Mouse (Mus musculus) CH12.LX (cell line): Measurements from ENCODE around the gene Edil3. TPM values are rescaled to one million over a fixed set of nuclear protein-coding genes. Genes with fewer than 3 reads are reported as not detected.

ENCODE experiments used
- DNase-seq: peaks from one replicate; pipeline ENCODE4 v3.0.0-alpha.2; 2013; ENCODE audit errors: extremely low read depth
- H3K27ac ChIP-seq: 2 replicates; pipeline ENCODE4 v1.5.1; 2012; ENCODE audit warnings: low read depth, mild to moderate bottlenecking, control low read depth, moderate library complexity; ENCODE audit not compliant: insufficient read depth
- H3K27me3 ChIP-seq: replicated peaks from 2 replicates; pipeline ENCODE3; 2012; ENCODE audit warnings: inconsistent platforms
- H3K36me3 ChIP-seq, 2 experiments: replicated peaks in 1 of 2; 2 replicates each; pipeline versions ENCODE3 to v1.6.1; 2012; ENCODE audit warnings: inconsistent platforms in 1 of 2, low read length in 1 of 2, mild to moderate bottlenecking in 1 of 2, mixed read lengths in 1 of 2, moderate library complexity in 1 of 2; ENCODE audit not compliant: control insufficient read depth in 1 of 2, insufficient read depth in 1 of 2
- H3K4me1 ChIP-seq, 2 experiments: 2 replicates each; pipeline ENCODE4 v1.6.1; 2012; ENCODE audit warnings: inconsistent platforms in 1 of 2, moderate library complexity in 1 of 2; ENCODE audit not compliant: insufficient read depth in 2 of 2, control insufficient read depth in 1 of 2
- H3K4me2 ChIP-seq: 2 replicates; pipeline ENCODE4 v1.6.1; 2012; ENCODE audit warnings: low read depth, mild to moderate bottlenecking, control low read depth; ENCODE audit not compliant: poor library complexity, insufficient read depth, severe bottlenecking
- H3K4me3 ChIP-seq, 3 experiments: fragments of 150-350 bp in 1 of 3; sonication (generic) in 1 of 3; replicated peaks in 1 of 3; 2 replicates each; pipeline versions ENCODE3 to v1.5.1; 2011 to 2012; ENCODE audit warnings: low read depth in 2 of 3, low read length in 2 of 3, mild to moderate bottlenecking in 2 of 3, moderate library complexity in 2 of 3, control low read depth in 1 of 3, improper control_type of control experiment in 1 of 3, inconsistent platforms in 1 of 3, mixed read lengths in 1 of 3; ENCODE audit not compliant: poor library complexity in 1 of 3
- H3K79me2 ChIP-seq: replicated peaks from 2 replicates; pipeline ENCODE4 v1.6.1; 2012; ENCODE audit warnings: mild to moderate bottlenecking, moderate library complexity; ENCODE audit not compliant: control insufficient read depth, poor library complexity, insufficient read depth, severe bottlenecking; ENCODE audit errors: extremely low read depth
- H3K9ac ChIP-seq: 2 replicates; pipeline ENCODE4 v1.6.1; 2012; ENCODE audit warnings: low read depth, mild to moderate bottlenecking, control low read depth, moderate library complexity; ENCODE audit not compliant: insufficient read depth
- H3K9me3 ChIP-seq: replicated peaks from 2 replicates; pipeline ENCODE3; 2012; ENCODE audit warnings: low read length, inconsistent platforms, mixed read lengths
- CHD1 ChIP-seq: IDR thresholded peaks from 2 replicates; pipeline ENCODE4 v1.6.1; 2012; ENCODE audit warnings: low read depth, low read length, improper control_type of control experiment, inconsistent platforms
- MAZ ChIP-seq: IDR thresholded peaks from 2 replicates; pipeline ENCODE4 v1.6.1; 2012; ENCODE audit warnings: low read depth, mild to moderate bottlenecking, inconsistent platforms, low read length, improper control_type of control experiment, moderate library complexity
- MXI1 ChIP-seq: IDR thresholded peaks from 2 replicates; pipeline ENCODE4 v1.6.1; 2011; ENCODE audit warnings: mild to moderate bottlenecking, low read depth, low read length, improper control_type of control experiment
- MYC ChIP-seq: IDR thresholded peaks from 2 replicates; pipeline ENCODE4 v1.6.1; 2011; ENCODE audit warnings: low read depth, mild to moderate bottlenecking, improper control_type of control experiment, low read length
- NELFE ChIP-seq: IDR thresholded peaks from 2 replicates; pipeline ENCODE4 v1.6.1; 2011; ENCODE audit warnings: low read depth, low read length, improper control_type of control experiment
- NRF1 ChIP-seq: IDR thresholded peaks from 2 replicates; pipeline ENCODE4 v1.6.1; 2014; ENCODE audit warnings: low read depth, mild to moderate bottlenecking, inconsistent platforms, low read length, improper control_type of control experiment, moderate library complexity
- SIN3A ChIP-seq: IDR thresholded peaks from 2 replicates; pipeline ENCODE4 v1.6.1; 2012; ENCODE audit warnings: low read length, improper control_type of control experiment, inconsistent platforms
- TCF12 ChIP-seq: IDR thresholded peaks from 2 replicates; pipeline ENCODE4 v1.6.1; 2014; ENCODE audit warnings: low read depth, mild to moderate bottlenecking, inconsistent platforms, low read length, improper control_type of control experiment
- UBTF ChIP-seq: IDR thresholded peaks from 2 replicates; pipeline ENCODE4 v1.6.1; 2012; ENCODE audit warnings: low read depth, mild to moderate bottlenecking, inconsistent platforms, low read length, improper control_type of control experiment, moderate library complexity
- USF1 ChIP-seq: IDR thresholded peaks from 2 replicates; pipeline ENCODE4 v1.6.1; 2014; ENCODE audit warnings: low read depth, mild to moderate bottlenecking, inconsistent platforms, low read length, improper control_type of control experiment
- USF2 ChIP-seq: conservative IDR thresholded peaks from 2 replicates; pipeline ENCODE4 v1.6.1; 2011; ENCODE audit warnings: low read depth, low read length, improper control_type of control experiment
- ZNF384 ChIP-seq: IDR thresholded peaks from 2 replicates; pipeline ENCODE4 v1.6.1; 2012; ENCODE audit warnings: low read depth, low read length, improper control_type of control experiment, inconsistent platforms
- dilution Hi-C: fragments of 300-500 bp; cut with MboI; formaldehyde crosslinking; loops from 2 replicates; pipeline ENCODE4 v1.14.3; 2020; ENCODE audit warnings: low sequenced_read_pairs; ENCODE audit not compliant: extremely low pct_unique_long_range_greater_than_20kb, extremely low pct_ligation_motif_present
- in situ Hi-C: fragments of 300-500 bp; cut with MboI; formaldehyde crosslinking; loops from 3 replicates; pipeline ENCODE4 v1.14.3; 2019; ENCODE audit warnings: low sequenced_read_pairs, low pct_ligation_motif_present, low pct_unique_long_range_greater_than_20kb, mixed read lengths
- polyA plus RNA-seq: library from polyadenylated mRNA; unstranded; fragments of >175 nt; gene quantifications from 2 replicates; pipeline ENCODE4 v1.2.1, GENCODE M21; 2012; ENCODE audit warnings: low read depth; ENCODE audit not compliant: insufficient read length
- total RNA-seq, 2 experiments: library from RNA; depleted of rRNA; stranded (reverse); fragments of 300-350 nt in 1 of 2; fragments of >200 nt in 1 of 2; gene quantifications; 2 replicates each; pipeline ENCODE4 v1.2.3; 2012 to 2014

The Edil3 gene
- total and polyA plus RNA-seq, 3 experiments = not detected

GRCm38 (mm10) chr13:89371253-89371652, 550.0 kb downstream of the Edil3 start:
- no peak overlapping the region for H3K4me3 ChIP-seq
- H3K36me3 ChIP-seq = no peaks in the 10 kb centered on the region
- no peaks in the 10 kb centered on the region for H3K9me3 ChIP-seq
- dilution Hi-C loops = no loop called here
- no peak overlapping the region for H3K27ac ChIP-seq
- no peaks in the 10 kb centered on the region for H3K79me2 ChIP-seq
- no peak overlapping the region for H3K4me2 ChIP-seq
- DNase-seq = no peak
- H3K9ac ChIP-seq = no peak overlapping the region
- no peak for TF ChIP-seq NRF1
- TF ChIP-seq SIN3A = no peak
- no peak for TF ChIP-seq USF2
- no peak for TF ChIP-seq TCF12
- TF ChIP-seq CHD1 = no peak
- TF ChIP-seq, all 38 proteins: peak for 0
- no peaks in the 10 kb centered on the region for H3K27me3 ChIP-seq
- in situ Hi-C loops = no loop called here
- no peaks in the 10 kb centered on the region for H3K4me1 ChIP-seq

- Histone ChIP-seq H3K27ac (no peak overlapping the region), H3K4me3 (no peak overlapping the region), H3K9ac (no peak overlapping the region), H3K9me3 (no peaks in the 10 kb centered on the region), H3K27me3 (no peaks in the 10 kb centered on the region), H3K79me2 (no peaks in the 10 kb centered on the region), H3K4me2 (no peak overlapping the region), H3K36me3 (no peaks in the 10 kb centered on the region), H3K4me1 (no peaks in the 10 kb centered on the region)
- in situ Hi-C loops = no loop called here
- dilution Hi-C loops = no loop called here
- DNase-seq = no peak
- TF ChIP-seq USF1 (no peak), UBTF (no peak), MXI1 (no peak), MAZ (no peak), NRF1 (no peak), ZNF384 (no peak), NELFE (no peak), MYC (no peak)
Measured at GRCm38 (mm10) chr13:89371656-89372240, 550.5 kb downstream of the Edil3 start.
